Mouse (Mus musculus) lung, postnatal 10 days (tissue): ENCODE measurements around the gene Fscn3.

Experiments used
- DNase-seq: peaks from one replicate; pipeline ENCODE4 v3.0.0; 2021

Fscn3 gene

GRCm38 (mm10) chr6:28427096-28427839 lies at the start of gene Fscn3:
Fscn3 (plus strand) TSS chr6:28427789.
- peak; percentile 17 for DNase-seq

- DNase-seq, result no peak
These were observed 45.6 kb upstream of the Fscn3 start for GRCm38 (mm10) chr6:28381983-28382382.

GRCm38 (mm10) chr6:28385169-28385568 lies 42.4 kb upstream of the Fscn3 start:
- DNase-seq, result no peak

- DNase-seq, result no peak
These were observed 38.6 kb upstream of the Fscn3 start for GRCm38 (mm10) chr6:28389038-28389437.

- no peak for DNase-seq
These were observed 31.3 kb upstream of the Fscn3 start for GRCm38 (mm10) chr6:28396051-28396852.

GRCm38 (mm10) chr6:28396853-28397457 lies 30.6 kb upstream of the Fscn3 start:
- no peak for DNase-seq

GRCm38 (mm10) chr6:28397681-28398203 lies 29.8 kb upstream of the Fscn3 start, which contains the start of gene Zfp800:
Zfp800 (minus strand) TSS chr6:28398005.
- no peak for DNase-seq

- no peak for DNase-seq
These were observed 28.9 kb upstream of the Fscn3 start for GRCm38 (mm10) chr6:28398726-28399125.

GRCm38 (mm10) chr6:28399791-28400190 lies 27.8 kb upstream of the Fscn3 start:
- no peak for DNase-seq

GRCm38 (mm10) chr6:28410053-28410452 lies 17.5 kb upstream of the Fscn3 start:
- DNase-seq, result peak; percentile 54

GRCm38 (mm10) chr6:28411236-28411635 lies 16.4 kb upstream of the Fscn3 start:
- DNase-seq, result no peak

- no peak for DNase-seq
These were observed 10.6 kb upstream of the Fscn3 start for GRCm38 (mm10) chr6:28416981-28417380.

GRCm38 (mm10) chr6:28418449-28418848 lies 9.1 kb upstream of the Fscn3 start:
- DNase-seq, result peak; percentile 83

GRCm38 (mm10) chr6:28419673-28420072 lies 7.9 kb upstream of the Fscn3 start:
- DNase-seq, result no peak

GRCm38 (mm10) chr6:28420361-28420760 lies 7.2 kb upstream of the Fscn3 start:
- DNase-seq, result no peak

- DNase-seq, result no peak
These were observed 6.7 kb upstream of the Fscn3 start for GRCm38 (mm10) chr6:28420865-28421264.

GRCm38 (mm10) chr6:28421469-28422000 lies 6.1 kb upstream of the Fscn3 start:
- DNase-seq, result peak; percentile 98

- no peak for DNase-seq
These were observed 4.8 kb upstream of the Fscn3 start for GRCm38 (mm10) chr6:28422651-28423290.

- peak; percentile 97 for DNase-seq
These were observed 4.3 kb upstream of the Fscn3 start, which contains the start of gene Arf5 for GRCm38 (mm10) chr6:28423313-28423712. Arf5 (plus strand) TSS chr6:28423560.

- peak; percentile 57 for DNase-seq
These were observed 3.6 kb upstream of the Fscn3 start for GRCm38 (mm10) chr6:28423767-28424695.

- no peak for DNase-seq
These were observed 2.6 kb upstream of the Fscn3 start for GRCm38 (mm10) chr6:28425019-28425418.
